Mouse (Mus musculus) c-Kit-positive CD71-negative TER-119-negative erythroid progenitor cells, embryonic 14.5 days (primary cell): ENCODE data around the gene 1700020D05Rik.
"Not testable (repeated sequence)": the region's sequence is repeated elsewhere in the genome, so short reads cannot be mapped to it uniquely, and the experiment has no call there.

Experiments
- DNase-seq: peaks from one replicate; pipeline ENCODE4 v3.0.0-alpha.2; 2013; ENCODE audit warnings: low read depth

Gene 1700020D05Rik

GRCm38 (mm10) chr19:5494314-5494713 lies 9.3 kb downstream of the 1700020D05Rik start:
- no peak for DNase-seq

- DNase-seq, result not testable (repeated sequence)
Observed at GRCm38 (mm10) chr19:5493301-5493721, 10.3 kb downstream of the 1700020D05Rik start.

GRCm38 (mm10) chr19:5492641-5493040 lies 10.9 kb downstream of the 1700020D05Rik start:
- DNase-seq, result no peak

GRCm38 (mm10) chr19:5490898-5491708 lies 12.5 kb downstream of the 1700020D05Rik start:
- peak; percentile 85 for DNase-seq

- DNase-seq, result peak; percentile 91
Observed at GRCm38 (mm10) chr19:5490313-5490897, 13.2 kb downstream of the 1700020D05Rik start, which contains the start of gene Cfl1. TSS of gene Cfl1 (plus strand) at chr19:5490455.

GRCm38 (mm10) chr19:5489721-5490120 lies 13.9 kb downstream of the 1700020D05Rik start:
- DNase-seq, result not testable (repeated sequence)

GRCm38 (mm10) chr19:5488878-5489571 lies 14.6 kb downstream of the 1700020D05Rik start:
- DNase-seq, result peak; percentile 98

GRCm38 (mm10) chr19:5487768-5488550 lies 15.6 kb downstream of the 1700020D05Rik start, which contains the start of gene Mus81:
TSS of gene Mus81 (minus strand) at chr19:5488402.
- peak; percentile 98 for DNase-seq

GRCm38 (mm10) chr19:5486771-5487170 lies 16.8 kb downstream of the 1700020D05Rik start:
- no peak for DNase-seq

- DNase-seq, result no peak
Observed at GRCm38 (mm10) chr19:5486286-5486685, 17.3 kb downstream of the 1700020D05Rik start.

- DNase-seq, result no peak
Observed at GRCm38 (mm10) chr19:5485821-5486220, 17.8 kb downstream of the 1700020D05Rik start.

GRCm38 (mm10) chr19:5485371-5485770 lies 18.2 kb downstream of the 1700020D05Rik start:
- DNase-seq, result no peak

- no peak for DNase-seq
Observed at GRCm38 (mm10) chr19:5484496-5484895, 19.1 kb downstream of the 1700020D05Rik start.

GRCm38 (mm10) chr19:5483386-5484359 lies 19.9 kb downstream of the 1700020D05Rik start:
- no peak for DNase-seq

GRCm38 (mm10) chr19:5481398-5481797 lies 22.2 kb downstream of the 1700020D05Rik start:
- DNase-seq, result no peak

GRCm38 (mm10) chr19:5480016-5480415 lies 23.6 kb downstream of the 1700020D05Rik start:
- no peak for DNase-seq

- DNase-seq, result no peak
Observed at GRCm38 (mm10) chr19:5477668-5478300, 25.8 kb downstream of the 1700020D05Rik start.

GRCm38 (mm10) chr19:5477004-5477667 lies 26.5 kb downstream of the 1700020D05Rik start:
- no peak for DNase-seq

GRCm38 (mm10) chr19:5475069-5475714 lies 28.4 kb downstream of the 1700020D05Rik start:
- DNase-seq, result no peak
